ENCODE assay signal across 17 mouse cellular contexts in the genomic region with DNA sequence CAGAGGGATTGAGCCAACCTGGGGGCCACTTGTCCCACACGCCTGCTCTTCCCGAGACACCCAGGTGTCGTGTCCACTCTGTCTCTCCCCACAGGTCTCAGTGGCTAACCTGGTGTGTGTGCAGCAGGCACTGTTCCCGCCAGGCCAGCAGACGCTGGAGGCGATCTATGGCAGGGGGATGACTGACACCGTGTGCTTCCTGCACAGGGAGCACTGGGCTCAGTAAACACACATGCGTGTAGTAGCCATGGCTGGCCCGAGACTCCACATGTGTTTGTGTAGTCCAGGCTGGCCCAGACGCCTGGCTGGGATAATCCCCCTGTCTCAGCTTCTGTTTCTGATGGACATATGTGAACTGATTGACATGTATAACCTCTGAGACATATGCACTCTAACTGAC. TPM values are rescaled to one million over a fixed set of nuclear protein-coding genes. Genes with fewer than 3 reads are reported as not detected.
A peak's percentile ranks its signal among the peaks of the same experiment; 100 is the strongest.
DNase-seq lines count a peak whose midpoint lies in the region; ATAC-seq lines count a peak whose summit lies in the region.
"Had no signal": no experiment of that assay in that cellular context is flagged by ENCODE, and none has a peak within 500 bp of the region (broad histone marks: within the 10 kb centered on the region; RNA-seq: fewer than 3 reads in every experiment).

No protein-coding gene starts in this region.

- 96% methylated on average over 10 of the region's 10 CpGs for WGBS in limb, embryonic 11.5 days
- 95% methylated on average over 10 of the region's 10 CpGs for WGBS in limb, embryonic 10.5 days
- 95% methylated on average over 10 of the region's 10 CpGs for WGBS in forebrain, embryonic 16.5 days
- 96% methylated on average over 10 of the region's 10 CpGs for WGBS in neural tube, embryonic 14.5 days

- H3K9me3 ChIP-seq in limb, embryonic 11.5 days (ENCODE audit: control insufficient read depth, low read length), result no peaks in the 10 kb centered on the region; the same call in 1 of the 2 replicates
- H3K9me3 ChIP-seq in limb, embryonic 10.5 days (replicated peaks), result peaks cover 2% of the 10 kb centered on the region; the same call in 1 of the 2 replicates
- H3K9me3 ChIP-seq in forebrain, embryonic 16.5 days (ENCODE audit: control insufficient read depth, low read length), result peaks cover 18% of the 10 kb centered on the region
- H3K9me3 ChIP-seq in neural tube, embryonic 14.5 days (ENCODE audit: control insufficient read depth, low read length), result no peaks in the 10 kb centered on the region; the same call in 1 of the 2 replicates

- no peaks in the 10 kb centered on the region for H3K36me3 ChIP-seq in limb, embryonic 11.5 days (ENCODE audit: control insufficient read depth, insufficient read depth, low read length)
- H3K36me3 ChIP-seq in limb, embryonic 10.5 days, result no peaks in the 10 kb centered on the region
- no peaks in the 10 kb centered on the region for H3K36me3 ChIP-seq in forebrain, embryonic 16.5 days (ENCODE audit: control insufficient read depth, insufficient read depth)
- no peaks in the 10 kb centered on the region for H3K36me3 ChIP-seq in neural tube, embryonic 14.5 days (ENCODE audit: control insufficient read depth, insufficient read depth, low read length)
- H3K36me3 ChIP-seq: G1E had no signal

- no peak overlapping the region for H3K9ac ChIP-seq in limb, embryonic 11.5 days (ENCODE audit: low read length)
- no peak overlapping the region for H3K9ac ChIP-seq in forebrain, embryonic 16.5 days (replicated peaks; ENCODE audit: low read depth, low read length)
- no peak overlapping the region for H3K9ac ChIP-seq in neural tube, embryonic 14.5 days (replicated peaks; ENCODE audit: low read depth, low read length)

- 0 out of 2 replicates have a peak, but pooled peaks have one; percentile 11 for ATAC-seq in limb, embryonic 11.5 days (ENCODE audit: insufficient number of reproducible peaks, low FRiP score, low TSS enrichment, low read depth)
- 0 out of 2 replicates have a peak, but pooled peaks have one; percentile 18 for ATAC-seq in forebrain, embryonic 16.5 days
- peak; percentile 41; the same call in 1 of the 2 replicates for ATAC-seq in megakaryocyte progenitor cell, adult 5-6 weeks (replicated peaks; ENCODE audit: poor library complexity)
- peak; percentile 47; the same call in 1 of the 2 replicates for ATAC-seq in neural tube, embryonic 14.5 days (ENCODE audit: low read depth)

- no peak overlapping the region for H3K27ac ChIP-seq in limb, embryonic 11.5 days (replicated peaks; ENCODE audit: low read depth, low read length)
- H3K27ac ChIP-seq in limb, embryonic 10.5 days, result no peak overlapping the region
- no peak overlapping the region for H3K27ac ChIP-seq in forebrain, embryonic 16.5 days (ENCODE audit: low read length)
- no peak overlapping the region for H3K27ac ChIP-seq in neural tube, embryonic 14.5 days (ENCODE audit: low read depth, low read length)

- peak; percentile 25 for DNase-seq in limb, embryonic 11.5 days (ENCODE audit: low spot score)
- no peak for DNase-seq in limb, embryonic 10.5 days (ENCODE audit: low spot score)
- DNase-seq in layer of hippocampus, adult 9-11 months, result no peak
- DNase-seq in c-Kit-positive CD71-positive TER-119-positive erythroid progenitor cells, embryonic 14.5 days (ENCODE audit: low spot score), result no peak
- DNase-seq: thymus, postnatal 25 days had no signal

- no peak overlapping the region for H3K4me2 ChIP-seq in limb, embryonic 11.5 days (ENCODE audit: low read depth, severe bottlenecking)
- no peak overlapping the region for H3K4me2 ChIP-seq in forebrain, embryonic 16.5 days (ENCODE audit: low read length)
- no peak overlapping the region for H3K4me2 ChIP-seq in neural tube, embryonic 14.5 days (ENCODE audit: low read depth, low read length)

- no peaks in the 10 kb centered on the region for H3K27me3 ChIP-seq in limb, embryonic 11.5 days (ENCODE audit: control insufficient read depth, insufficient read depth, low read length)
- H3K27me3 ChIP-seq in limb, embryonic 10.5 days (ENCODE audit: low read depth, poor library complexity, severe bottlenecking), result no peaks in the 10 kb centered on the region
- no peaks in the 10 kb centered on the region for H3K27me3 ChIP-seq in forebrain, embryonic 16.5 days (replicated peaks; ENCODE audit: control insufficient read depth, insufficient read depth, low read length)
- no peaks in the 10 kb centered on the region for H3K27me3 ChIP-seq in neural tube, embryonic 14.5 days (ENCODE audit: control insufficient read depth, insufficient read depth, low read length)

- no peak overlapping the region for H3K4me3 ChIP-seq in limb, embryonic 11.5 days (ENCODE audit: low read depth, low read length)
- H3K4me3 ChIP-seq in limb, embryonic 10.5 days, result no peak overlapping the region
- no peak overlapping the region for H3K4me3 ChIP-seq in forebrain, embryonic 16.5 days (replicated peaks; ENCODE audit: low read length)
- H3K4me3 ChIP-seq in neural tube, embryonic 14.5 days (ENCODE audit: low read depth, low read length), result no peak overlapping the region

- no peaks in the 10 kb centered on the region for H3K4me1 ChIP-seq in limb, embryonic 11.5 days (ENCODE audit: control insufficient read depth, insufficient read depth, low read length)
- H3K4me1 ChIP-seq in limb, embryonic 10.5 days, result no peaks in the 10 kb centered on the region
- no peaks in the 10 kb centered on the region for H3K4me1 ChIP-seq in forebrain, embryonic 16.5 days (replicated peaks; ENCODE audit: control insufficient read depth, insufficient read depth, low read length)
- H3K4me1 ChIP-seq in neural tube, embryonic 14.5 days (ENCODE audit: control insufficient read depth, insufficient read depth, low read length), result no peaks in the 10 kb centered on the region

RNA-seq across cellular contexts. Expression of gene Gm7247, which starts 22.8 kb away (rescaled TPM):
- polyA plus RNA-seq in limb, embryonic 11.5 days (2014; fragmentation: Nextera tagmentation; extraction: Ambion mirVana), result not detected in 2 replicates
- not detected in 2 replicates for polyA plus RNA-seq in limb, embryonic 10.5 days (2016; fragmentation: Nextera tagmentation; extraction: Ambion mirVana)
- not detected in 2 replicates for polyA plus RNA-seq in forebrain, embryonic 16.5 days (2015; fragmentation: Nextera tagmentation; extraction: Ambion mirVana)
- total RNA-seq in megakaryocyte progenitor cell, adult 5-6 weeks (2015), result not detected in 2 replicates
- total RNA-seq in megakaryocyte progenitor cell, adult 5-6 weeks (2017), result not detected in 2 replicates
- polyA plus RNA-seq in neural tube, embryonic 14.5 days (2014; fragmentation: Nextera tagmentation; extraction: Ambion mirVana), result not detected in 2 replicates
- total RNA-seq: common myeloid progenitor, adult 5-6 weeks; G1E; granulocyte monocyte progenitor cell, adult 5-6 weeks; hematopoietic stem cell, adult 5-6 weeks; left cerebral cortex, postnatal 14 days; megakaryocyte-erythroid progenitor cell, adult 5-6 weeks had no signal
- polyA plus RNA-seq: G1E; large intestine, adult 2 months; liver, embryonic 16.5 days; spleen, adult 2 months had no signal

RNA-seq across cellular contexts. Expression of gene Vmn2r88, which starts 26.3 kb away (rescaled TPM):
- not detected in 2 replicates for polyA plus RNA-seq in limb, embryonic 11.5 days (2014; fragmentation: Nextera tagmentation; extraction: Ambion mirVana)
- not detected in 2 replicates for polyA plus RNA-seq in limb, embryonic 10.5 days (2016; fragmentation: Nextera tagmentation; extraction: Ambion mirVana)
- not detected in 2 replicates for polyA plus RNA-seq in forebrain, embryonic 16.5 days (2015; fragmentation: Nextera tagmentation; extraction: Ambion mirVana)
- not detected in 2 replicates for total RNA-seq in megakaryocyte progenitor cell, adult 5-6 weeks (2015)
- total RNA-seq in megakaryocyte progenitor cell, adult 5-6 weeks (2017), result not detected in 2 replicates
- not detected in 2 replicates for polyA plus RNA-seq in neural tube, embryonic 14.5 days (2014; fragmentation: Nextera tagmentation; extraction: Ambion mirVana)
- total RNA-seq: common myeloid progenitor, adult 5-6 weeks; granulocyte monocyte progenitor cell, adult 5-6 weeks; hematopoietic stem cell, adult 5-6 weeks; left cerebral cortex, postnatal 14 days; megakaryocyte-erythroid progenitor cell, adult 5-6 weeks had no signal
- polyA plus RNA-seq: G1E; large intestine, adult 2 months; liver, embryonic 16.5 days; spleen, adult 2 months had no signal
